Mouse (Mus musculus) CH12.LX (cell line): ENCODE results near the gene Nr5a2.

Experiments
- CHD2 ChIP-seq: IDR thresholded peaks from 2 replicates; pipeline ENCODE4 v1.6.1; 2011; ENCODE audit warnings: low read length, improper control_type of control experiment
- CTCF ChIP-seq, 2 experiments: IDR thresholded peaks in 1 of 2; conservative IDR thresholded peaks in 1 of 2; 2 replicates each; pipeline ENCODE4 v1.5.1; 2011 to 2012; ENCODE audit warnings: low read depth in 2 of 2, low read length in 2 of 2, improper control_type of control experiment in 1 of 2, inconsistent platforms in 1 of 2, mild to moderate bottlenecking in 1 of 2, moderate library complexity in 1 of 2
- ETS1 ChIP-seq: conservative IDR thresholded peaks from 2 replicates; pipeline ENCODE4 v1.6.1; 2012; ENCODE audit warnings: low read depth, mild to moderate bottlenecking, inconsistent platforms, low read length, improper control_type of control experiment, moderate library complexity
- KAT2A ChIP-seq: IDR thresholded peaks from 2 replicates; pipeline ENCODE4 v1.6.1; 2012; ENCODE audit warnings: low read length, improper control_type of control experiment, inconsistent platforms; ENCODE audit not compliant: insufficient replicate concordance
- MXI1 ChIP-seq: IDR thresholded peaks from 2 replicates; pipeline ENCODE4 v1.6.1; 2011; ENCODE audit warnings: mild to moderate bottlenecking, low read depth, low read length, improper control_type of control experiment
- MYC ChIP-seq: IDR thresholded peaks from 2 replicates; pipeline ENCODE4 v1.6.1; 2011; ENCODE audit warnings: low read depth, mild to moderate bottlenecking, improper control_type of control experiment, low read length
- POLR2A ChIP-seq: IDR thresholded peaks from 2 replicates; pipeline ENCODE4 v1.6.1; 2011; ENCODE audit warnings: low read depth, mild to moderate bottlenecking, improper control_type of control experiment, low read length
- POLR2AphosphoS2 ChIP-seq: IDR thresholded peaks from 2 replicates; pipeline ENCODE4 v1.6.1; 2011; ENCODE audit warnings: low read depth, low read length, improper control_type of control experiment
- UBTF ChIP-seq: IDR thresholded peaks from 2 replicates; pipeline ENCODE4 v1.6.1; 2012; ENCODE audit warnings: low read depth, mild to moderate bottlenecking, inconsistent platforms, low read length, improper control_type of control experiment, moderate library complexity
- ZC3H11A ChIP-seq: IDR thresholded peaks from 2 replicates; pipeline ENCODE4 v1.6.1; 2012; ENCODE audit warnings: low read depth, mild to moderate bottlenecking, inconsistent platforms, low read length, improper control_type of control experiment
- ZMIZ1 ChIP-seq: IDR thresholded peaks from 2 replicates; pipeline ENCODE4 v1.6.1; 2012; ENCODE audit warnings: low read depth, mild to moderate bottlenecking, inconsistent platforms, low read length, improper control_type of control experiment
- ZNF384 ChIP-seq: IDR thresholded peaks from 2 replicates; pipeline ENCODE4 v1.6.1; 2012; ENCODE audit warnings: low read depth, low read length, improper control_type of control experiment, inconsistent platforms

GRCm38 (mm10) chr1:136915438-136915837 is 44.8 kb downstream of the Nr5a2 start:
- no peak for TF ChIP-seq CTCF (conservative IDR thresholded peaks at IDR 0.05 in 1 of 2, IDR thresholded peaks at IDR 0.05 in 1 of 2; ENCODE audit: low read depth in 2 of 2, low read length in 2 of 2)
- no peak for TF ChIP-seq MXI1
- no peak for TF ChIP-seq ZC3H11A
- TF ChIP-seq POLR2A = no peak
- TF ChIP-seq POLR2AphosphoS2 = no peak
- TF ChIP-seq MYC = no peak
- TF ChIP-seq ETS1 = no peak
- TF ChIP-seq ZMIZ1 = no peak
- no peak for TF ChIP-seq CHD2
- TF ChIP-seq ZNF384 = no peak
- TF ChIP-seq UBTF = no peak
- TF ChIP-seq KAT2A = no peak
